Mouse (Mus musculus): Measurements from ENCODE around the gene Phf1.
"Not testable (repeated sequence)": the region's sequence is repeated elsewhere in the genome, so short reads cannot be mapped to it uniquely, and the experiment has no call there.

Phf1 gene

GRCm38 (mm10) chr17:26932839-26933398 is at the start of gene Phf1:
TSS of gene Phf1 (plus strand) at chr17:26933052.
- in situ Hi-C loops (cut with MboI; ENCODE audit: unreplicated experiment in 2 of 2): loop anchor here in 1 of 2 experiments (5.0 kb wide), 1 partner anchor 69 kb away; no protein-coding TSS in a partner anchor

DNA sequence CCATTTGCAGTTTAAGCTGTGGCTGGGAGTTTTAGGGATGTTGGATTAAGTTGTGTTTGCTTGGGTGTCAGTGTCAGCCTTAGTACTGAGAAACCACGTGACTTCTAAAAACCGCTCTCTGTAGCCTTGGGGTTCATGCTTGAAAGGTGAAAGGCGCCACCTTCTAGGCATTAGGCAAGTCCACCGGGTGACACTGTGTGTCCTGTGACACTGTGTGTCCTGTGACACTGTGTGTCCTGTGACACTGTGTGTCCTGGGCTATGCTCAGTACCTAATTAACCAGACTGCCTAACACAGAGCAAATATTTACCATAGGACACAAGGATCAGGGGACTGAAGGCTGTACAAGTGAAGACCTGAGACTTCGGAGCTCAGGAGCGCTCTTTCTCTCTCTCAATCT is 49.3 kb upstream of the Phf1 start:
- in situ Hi-C loops (cut with MboI; ENCODE audit: unreplicated experiment in 2 of 2): loop anchor here in 1 of 2 experiments (5.0 to 25.0 kb wide), 3 partner anchors 89 to 629 kb away; partner anchors contain the start of gene Grm4

GRCm38 (mm10) chr17:26884995-26885926 is 47.6 kb upstream of the Phf1 start:
- in situ Hi-C loops (cut with MboI; ENCODE audit: unreplicated experiment in 2 of 2): loop anchor here (5.0 to 25.0 kb wide), 4 partner anchors 90 to 627 kb away; partner anchors contain the start of gene Grm4 (in 1 of the 2)

DNA sequence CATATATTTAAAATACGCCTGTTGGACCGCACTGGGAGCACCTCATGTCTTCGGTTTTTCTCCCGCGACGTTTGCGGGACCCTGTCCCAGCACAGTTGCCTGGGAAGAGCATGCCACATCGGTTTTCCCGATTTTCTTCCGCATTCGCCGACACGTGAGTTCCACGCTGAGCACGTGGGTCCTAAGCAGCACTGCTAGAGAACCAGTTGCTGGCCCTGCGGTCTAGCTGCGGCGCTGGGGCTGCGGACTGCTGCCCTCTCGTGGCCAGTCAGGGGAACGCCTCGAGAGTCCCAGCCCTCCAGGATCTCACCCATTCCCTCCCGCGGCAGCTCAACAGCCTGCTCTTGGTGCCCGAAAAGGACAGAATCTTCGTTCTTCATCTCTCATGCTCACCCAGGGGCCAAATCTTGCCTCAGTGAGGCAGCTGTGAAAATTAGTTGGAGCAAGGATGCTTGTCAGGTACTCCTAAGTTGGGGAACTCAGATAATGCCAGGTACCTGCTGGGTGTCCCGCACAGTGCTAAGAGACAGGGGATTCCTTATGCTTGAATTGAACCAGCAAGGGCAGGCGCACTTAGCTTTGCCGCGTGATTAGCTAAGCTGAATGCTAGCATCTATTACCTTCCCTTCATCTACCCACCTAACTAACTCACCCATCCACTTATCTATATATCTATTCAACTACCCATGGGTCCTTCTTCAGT is 46.7 kb upstream of the Phf1 start:
- in situ Hi-C loops (cut with MboI; ENCODE audit: unreplicated experiment in 2 of 2): loop anchor here (5.0 to 25.0 kb wide), 4 partner anchors 91 to 626 kb away; partner anchors contain the start of gene Grm4 (in 1 of the 2)

DNA sequence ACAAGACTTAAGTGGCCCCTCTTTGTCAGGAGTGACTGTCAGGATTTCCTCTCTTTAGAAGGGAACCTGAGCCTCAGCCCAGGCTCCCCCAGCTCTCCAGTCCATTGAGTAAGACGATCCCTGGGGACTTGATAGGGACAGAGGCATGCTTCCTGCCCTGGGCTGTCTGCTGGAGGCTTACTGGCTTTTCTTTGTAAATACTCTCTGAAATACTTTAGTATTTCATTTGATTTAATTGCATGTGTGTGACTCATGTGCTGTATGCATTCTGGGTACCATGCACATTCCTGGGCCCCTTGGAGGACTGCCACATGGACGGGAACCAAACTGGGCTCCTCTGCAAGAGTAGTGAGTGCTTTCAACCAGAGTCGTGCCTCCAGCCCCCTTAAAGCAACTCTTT is 44.9 kb upstream of the Phf1 start:
- in situ Hi-C loops (cut with MboI; ENCODE audit: unreplicated experiment in 2 of 2): loop anchor here (5.0 to 25.0 kb wide), 4 partner anchors 93 to 624 kb away; partner anchors contain the start of gene Grm4 (in 1 of the 2)

DNA sequence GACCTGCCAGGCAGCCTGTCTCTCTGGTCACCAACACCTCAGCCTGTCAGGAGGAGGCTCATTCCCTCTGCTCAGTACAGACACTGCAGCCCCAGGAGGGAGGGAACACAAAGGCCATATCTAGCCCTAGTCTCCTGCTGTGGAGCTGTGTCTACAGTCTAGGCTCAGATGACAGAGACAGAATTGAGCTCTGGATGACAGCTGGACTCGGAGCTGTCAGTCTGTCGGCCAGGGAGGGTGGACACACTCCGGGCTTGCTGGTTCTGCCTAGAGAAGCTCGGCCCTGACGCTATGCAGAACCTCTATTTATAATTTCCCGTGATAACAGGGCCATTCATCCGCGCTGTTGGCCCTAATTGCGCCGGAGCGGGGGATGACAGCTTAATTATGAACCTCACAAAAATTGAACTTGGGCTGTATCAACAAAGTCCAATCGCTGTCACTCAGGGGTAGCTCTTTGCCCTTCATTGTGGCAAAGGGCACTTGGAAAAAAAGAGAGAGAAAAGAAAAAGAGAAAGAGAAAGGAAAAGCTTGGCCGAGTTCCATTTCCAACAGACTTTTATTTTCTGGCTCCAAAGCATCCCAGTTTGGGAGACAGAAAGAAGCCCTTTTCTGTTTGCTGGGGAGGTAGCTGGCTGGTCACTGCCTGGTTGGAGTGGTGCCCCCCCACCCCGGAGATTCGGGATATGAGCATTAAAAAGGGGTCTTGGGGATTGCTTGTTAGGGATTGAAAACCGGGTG is 40.0 kb upstream of the Phf1 start:
- in situ Hi-C loops (cut with MboI; ENCODE audit: unreplicated experiment in 2 of 2): loop anchor here (10.0 to 25.0 kb wide), 2 partner anchors 112 to 619 kb away; partner anchors contain the start of gene Grm4 (in 1 of the 2)

- in situ Hi-C loops (cut with MboI; ENCODE audit: unreplicated experiment in 2 of 2): loop anchor here (10.0 to 25.0 kb wide), 2 partner anchors 111 to 619 kb away; partner anchors contain the start of gene Grm4 (in 1 of the 2)
These were observed 39.4 kb upstream of the Phf1 start for GRCm38 (mm10) chr17:26893492-26893891.

- in situ Hi-C loops (cut with MboI; ENCODE audit: unreplicated experiment in 2 of 2): loop anchor here (10.0 to 25.0 kb wide), 2 partner anchors 110 to 618 kb away; partner anchors contain the start of gene Grm4 (in 1 of the 2)
These were observed 38.5 kb upstream of the Phf1 start for GRCm38 (mm10) chr17:26894342-26894741.

GRCm38 (mm10) chr17:26895578-26895977 is 37.3 kb upstream of the Phf1 start:
- in situ Hi-C loops (cut with MboI; ENCODE audit: unreplicated experiment in 2 of 2): loop anchor here (10.0 to 25.0 kb wide), 2 partner anchors 109 to 617 kb away; partner anchors contain the start of gene Grm4 (in 1 of the 2)

- in situ Hi-C loops (cut with MboI; ENCODE audit: unreplicated experiment in 2 of 2): no loop called here
These were observed 31.9 kb upstream of the Phf1 start for GRCm38 (mm10) chr17:26900916-26901315.

GRCm38 (mm10) chr17:26904320-26904719 is 28.5 kb upstream of the Phf1 start:
- in situ Hi-C loops (cut with MboI; ENCODE audit: unreplicated experiment in 2 of 2): no loop called here

- in situ Hi-C loops (cut with MboI; ENCODE audit: unreplicated experiment in 2 of 2): not testable (repeated sequence)
These were observed 25.3 kb upstream of the Phf1 start for GRCm38 (mm10) chr17:26907506-26907905.

GRCm38 (mm10) chr17:26915248-26915647 is 17.6 kb upstream of the Phf1 start:
- in situ Hi-C loops (cut with MboI; ENCODE audit: unreplicated experiment in 2 of 2): no loop called here

DNA sequence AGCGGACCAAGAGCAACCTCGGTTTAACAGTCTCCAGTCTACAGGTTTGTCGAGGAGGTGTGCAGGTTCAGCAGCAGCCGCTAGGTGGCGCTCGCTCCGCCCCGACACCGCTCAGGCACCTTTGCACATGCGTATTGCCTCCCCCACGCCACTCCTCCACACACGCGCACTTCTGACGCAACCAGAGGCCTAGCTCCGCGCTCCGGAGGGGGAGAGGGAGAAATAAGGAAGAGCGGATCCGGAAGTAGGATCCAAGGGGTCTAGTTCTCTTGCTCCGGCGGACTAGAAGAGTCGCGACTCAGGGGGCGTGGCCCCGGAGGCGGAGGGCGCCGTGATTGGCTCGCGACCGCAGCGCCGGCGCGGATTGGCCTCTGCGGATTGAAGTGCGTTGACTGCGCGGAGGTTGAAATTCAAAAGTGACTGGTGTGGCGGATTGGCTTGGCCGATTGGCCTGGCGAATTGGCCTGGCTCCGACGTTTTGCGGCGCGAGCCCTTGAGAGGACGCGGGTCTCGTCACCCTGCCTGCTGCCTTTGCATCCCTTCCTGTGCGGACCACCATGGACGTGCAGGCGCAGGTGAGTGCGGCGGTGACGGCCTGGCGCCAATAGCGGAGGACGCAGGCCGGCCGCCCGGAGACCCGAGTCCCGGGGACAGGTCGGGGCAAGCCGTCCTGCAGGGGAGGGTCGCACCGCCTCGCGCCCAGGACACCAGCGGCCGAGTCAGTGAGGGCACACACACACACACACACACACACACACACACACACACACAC is 16.0 kb upstream of the Phf1 start, which contains the start of gene Kifc5b:
Gene Kifc5b, plus strand, starts transcription at position 381 of the 772 bp plus-strand sequence.
- in situ Hi-C loops (cut with MboI; ENCODE audit: unreplicated experiment in 2 of 2): no loop called here

GRCm38 (mm10) chr17:26917560-26917959 is 15.3 kb upstream of the Phf1 start:
- in situ Hi-C loops (cut with MboI; ENCODE audit: unreplicated experiment in 2 of 2): not testable (repeated sequence)

- in situ Hi-C loops (cut with MboI; ENCODE audit: unreplicated experiment in 2 of 2): no loop called here
These were observed 14.5 kb upstream of the Phf1 start for GRCm38 (mm10) chr17:26918343-26918742.

DNA sequence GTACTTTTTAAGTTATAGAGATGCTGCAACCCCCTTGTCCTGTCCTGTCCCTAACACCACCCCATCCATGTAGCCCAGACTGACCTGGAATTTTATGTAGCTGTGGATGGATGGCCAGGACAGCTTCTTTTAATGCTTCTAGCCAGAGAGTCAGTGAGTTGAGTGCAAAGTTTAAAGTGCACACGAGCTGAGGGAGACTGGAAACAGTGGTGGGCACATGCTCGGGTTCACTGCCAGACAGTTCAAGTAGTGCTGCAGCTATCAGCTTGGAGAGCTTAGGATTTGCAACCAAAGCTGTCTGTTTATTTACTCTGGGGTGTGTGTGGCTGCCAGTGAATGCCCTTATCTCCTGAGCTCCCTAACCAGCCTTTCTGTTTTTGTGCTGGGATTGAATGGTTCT is 13.3 kb upstream of the Phf1 start:
- in situ Hi-C loops (cut with MboI; ENCODE audit: unreplicated experiment in 2 of 2): not testable (repeated sequence)

- in situ Hi-C loops (cut with MboI; ENCODE audit: unreplicated experiment in 2 of 2): loop anchor here in 1 of 2 experiments (10.0 kb wide), 1 partner anchor 172 kb away; no protein-coding TSS in a partner anchor
These were observed 10.5 kb upstream of the Phf1 start for GRCm38 (mm10) chr17:26922368-26922767.

- in situ Hi-C loops (cut with MboI; ENCODE audit: unreplicated experiment in 2 of 2): loop anchor here in 1 of 2 experiments (10.0 kb wide), 1 partner anchor 169 kb away; no protein-coding TSS in a partner anchor
These were observed 7.4 kb upstream of the Phf1 start for GRCm38 (mm10) chr17:26925414-26925813.
